Comparison of ENCODE assay signal across 9 mouse cellular contexts in the genomic region with DNA sequence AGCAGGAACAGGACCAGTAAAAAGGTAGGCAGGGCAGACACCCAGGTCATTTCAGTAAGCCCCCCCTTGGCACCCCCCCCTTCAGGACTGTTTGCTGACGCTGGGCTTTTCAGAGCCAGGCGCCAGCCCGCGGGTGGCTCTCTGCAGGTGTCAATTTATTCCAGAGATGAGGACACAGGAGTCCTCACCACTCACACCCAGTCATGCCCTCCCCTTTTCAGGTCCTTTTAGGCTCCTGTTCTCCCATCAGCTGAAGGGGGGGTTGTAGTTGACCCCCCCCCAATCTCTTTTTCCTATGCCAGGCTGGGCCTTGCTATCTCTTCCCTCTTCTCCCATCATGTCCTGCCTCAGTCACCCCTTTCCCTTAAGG. TPM values are rescaled to one million over a fixed set of nuclear protein-coding genes. Genes with fewer than 3 reads are reported as not detected.
DNase-seq lines count a peak whose midpoint lies in the region; ATAC-seq and TF ChIP-seq lines count a peak whose summit lies in the region.
"Had no signal": no experiment of that assay in that cellular context is flagged by ENCODE, and none has a peak within 500 bp of the region (broad histone marks: within the 10 kb centered on the region; RNA-seq: fewer than 3 reads in every experiment).

No protein-coding gene starts in this region.

- H3K27me3 ChIP-seq in lung, embryonic 15.5 days, result peaks cover 20% of the 10 kb centered on the region
- H3K27me3 ChIP-seq in limb, embryonic 14.5 days (ENCODE audit: control insufficient read depth, insufficient read depth, low read length), result peaks cover 5% of the 10 kb centered on the region; the same call in 1 of the 2 replicates

- ATAC-seq in CD4-positive, CD25-positive, alpha-beta regulatory T cell, adult 4 months, result no peak
- no peak for ATAC-seq in lung, embryonic 15.5 days (ENCODE audit: borderline replicate concordance, extremely low read depth, low FRiP score, low TSS enrichment)
- ATAC-seq in limb, embryonic 14.5 days (ENCODE audit: low FRiP score, low read depth), result no peak
- no peak for ATAC-seq in megakaryocyte progenitor cell, adult 5-6 weeks (replicated peaks; ENCODE audit: poor library complexity)

- no peaks in the 10 kb centered on the region for H3K9me3 ChIP-seq in lung, embryonic 15.5 days
- no peaks in the 10 kb centered on the region for H3K9me3 ChIP-seq in limb, embryonic 14.5 days (ENCODE audit: control insufficient read depth, low read length)

- peak overlapping the region; percentile 71 for H3K4me3 ChIP-seq in lung, embryonic 15.5 days
- peak overlapping the region; percentile 73 for H3K4me3 ChIP-seq in limb, embryonic 14.5 days (replicated peaks; ENCODE audit: low read length)

- H3K4me1 ChIP-seq in lung, embryonic 15.5 days, result peaks cover 43% of the 10 kb centered on the region
- peaks cover 37% of the 10 kb centered on the region for H3K4me1 ChIP-seq in limb, embryonic 14.5 days (ENCODE audit: control insufficient read depth, insufficient read depth, low read length)

- peaks cover 13% of the 10 kb centered on the region; the same call in 1 of the 2 replicates for H3K36me3 ChIP-seq in lung, embryonic 15.5 days
- peaks cover 31% of the 10 kb centered on the region for H3K36me3 ChIP-seq in limb, embryonic 14.5 days (ENCODE audit: control insufficient read depth, insufficient read depth, low read length)

- no peak overlapping the region for H3K27ac ChIP-seq in lung, embryonic 15.5 days
- no peak overlapping the region for H3K27ac ChIP-seq in limb, embryonic 14.5 days (replicated peaks; ENCODE audit: low read depth, low read length)

- H3K9ac ChIP-seq in lung, embryonic 15.5 days, result 0 out of 2 replicates have a peak overlapping the region, but pooled peaks have one; percentile 23
- H3K9ac ChIP-seq in limb, embryonic 14.5 days (ENCODE audit: low read depth, low read length, severe bottlenecking), result peak overlapping the region; percentile 71

- peak; percentile 25 for DNase-seq in CD4-positive, CD25-positive, alpha-beta regulatory T cell, adult 2 months (ENCODE audit: low read depth, low spot score)
- DNase-seq in lung, postnatal 4 days, result no peak
- DNase-seq in limb, embryonic 14.5 days (ENCODE audit: low spot score), result no peak
- DNase-seq in ovary, adult 18-20 months (ENCODE audit: low spot score), result no peak
- DNase-seq in layer of hippocampus, postnatal 36 days, result no peak

- H3K4me2 ChIP-seq in lung, embryonic 15.5 days, result peak overlapping the region; percentile 98
- peak overlapping the region; percentile 95 for H3K4me2 ChIP-seq in limb, embryonic 14.5 days (replicated peaks; ENCODE audit: low read depth, low read length, severe bottlenecking)

- no peak for TF ChIP-seq POLR2A in limb, embryonic 14.5 days (IDR thresholded peaks at IDR 0.05; ENCODE audit: borderline replicate concordance, extremely low read depth, insufficient read depth, insufficient read length)

- WGBS in lung, embryonic 15.5 days, result 14% methylated on average over 4 of the region's 4 CpGs
- WGBS in limb, embryonic 14.5 days, result 10% methylated on average over 4 of the region's 4 CpGs

RNA-seq across cellular contexts. Expression of a gene that starts 1.6 kb away (rescaled TPM):
- 1 to 10 TPM; 1.1 to 1.2 TPM for polyA plus RNA-seq in CD4-positive, CD25-positive, alpha-beta regulatory T cell, adult 4 months (2017; shearing (Covaris generic))
- 5.5 and 6.5 TPM in 2 replicates for polyA plus RNA-seq in lung, embryonic 15.5 days (2015; fragmentation: Nextera tagmentation; extraction: Ambion mirVana)
- polyA plus RNA-seq in limb, embryonic 14.5 days (2012; rRNA removed), result 96.0 and 123 TPM in 2 replicates
- 11.1 and 13.4 TPM in 2 replicates for polyA plus RNA-seq in limb, embryonic 14.5 days (2014; fragmentation: Nextera tagmentation; extraction: Ambion mirVana)
- 8.4 and 10.8 TPM in 2 replicates for total RNA-seq in megakaryocyte progenitor cell, adult 5-6 weeks (2015)
- total RNA-seq in megakaryocyte progenitor cell, adult 5-6 weeks (2017), result 3.5 and 6.2 TPM in 2 replicates
- total RNA-seq in layer of hippocampus, postnatal 36 days (2021), result 100 to 1,000 TPM; 192 to 206 TPM
- total RNA-seq: neutrophil, adult 5-6 weeks had no signal

RNA-seq across cellular contexts. Expression of a gene that starts 2.4 kb away (rescaled TPM):
- 100 to 1,000 TPM in 1 of 2 experiments, 10 to 100 TPM in 1; 93.2 to 114 TPM for polyA plus RNA-seq in CD4-positive, CD25-positive, alpha-beta regulatory T cell, adult 4 months (2017; shearing (Covaris generic))
- polyA plus RNA-seq in lung, embryonic 15.5 days (2015; fragmentation: Nextera tagmentation; extraction: Ambion mirVana), result 434 and 473 TPM in 2 replicates
- polyA plus RNA-seq in limb, embryonic 14.5 days (2012; rRNA removed), result 240 and 292 TPM in 2 replicates
- 368 and 382 TPM in 2 replicates for polyA plus RNA-seq in limb, embryonic 14.5 days (2014; fragmentation: Nextera tagmentation; extraction: Ambion mirVana)
- 240 and 307 TPM in 2 replicates for total RNA-seq in megakaryocyte progenitor cell, adult 5-6 weeks (2015)
- 174 and 238 TPM in 2 replicates for total RNA-seq in megakaryocyte progenitor cell, adult 5-6 weeks (2017)
- total RNA-seq in layer of hippocampus, postnatal 36 days (2021), result 100 to 1,000 TPM; 109 to 128 TPM

RNA-seq across cellular contexts. Expression of a gene that starts 10.2 kb away (rescaled TPM):
- polyA plus RNA-seq in CD4-positive, CD25-positive, alpha-beta regulatory T cell, adult 4 months (2017; shearing (Covaris generic)), result 10 to 100 TPM; 22.4 to 33.5 TPM
- polyA plus RNA-seq in lung, embryonic 15.5 days (2015; fragmentation: Nextera tagmentation; extraction: Ambion mirVana), result 110 and 119 TPM in 2 replicates
- polyA plus RNA-seq in limb, embryonic 14.5 days (2012; rRNA removed), result 190 and 214 TPM in 2 replicates
- polyA plus RNA-seq in limb, embryonic 14.5 days (2014; fragmentation: Nextera tagmentation; extraction: Ambion mirVana), result 137 and 140 TPM in 2 replicates
- 60.6 and 62.2 TPM in 2 replicates for total RNA-seq in megakaryocyte progenitor cell, adult 5-6 weeks (2015)
- 29.1 and 32.9 TPM in 2 replicates for total RNA-seq in megakaryocyte progenitor cell, adult 5-6 weeks (2017)
- total RNA-seq in layer of hippocampus, postnatal 36 days (2021), result 10 to 100 TPM; 16.3 to 16.6 TPM

RNA-seq across cellular contexts. Expression of a gene that starts 14.0 kb away (rescaled TPM):
- under 1 TPM in 1 of 2 experiments, not detected in 1; 0.42 TPM for polyA plus RNA-seq in CD4-positive, CD25-positive, alpha-beta regulatory T cell, adult 4 months (2017; shearing (Covaris generic))
- polyA plus RNA-seq in lung, embryonic 15.5 days (2015; fragmentation: Nextera tagmentation; extraction: Ambion mirVana), result not detected in 2 replicates
- 0.65 and 0.79 TPM in 2 replicates for polyA plus RNA-seq in limb, embryonic 14.5 days (2012; rRNA removed)
- 0.18 TPM in 1 of 2 replicates, not detected in the other for polyA plus RNA-seq in limb, embryonic 14.5 days (2014; fragmentation: Nextera tagmentation; extraction: Ambion mirVana)
- not detected in 2 replicates for total RNA-seq in megakaryocyte progenitor cell, adult 5-6 weeks (2015)
- total RNA-seq in megakaryocyte progenitor cell, adult 5-6 weeks (2017), result 0.79 TPM in 1 of 2 replicates, not detected in the other
- under 1 TPM; 0.57 to 0.63 TPM for total RNA-seq in layer of hippocampus, postnatal 36 days (2021)
- total RNA-seq: neutrophil, adult 5-6 weeks had no signal

RNA-seq across cellular contexts. Expression of a gene that starts 17.7 kb away (rescaled TPM):
- polyA plus RNA-seq in CD4-positive, CD25-positive, alpha-beta regulatory T cell, adult 4 months (2017; shearing (Covaris generic)), result not detected
- polyA plus RNA-seq in lung, embryonic 15.5 days (2015; fragmentation: Nextera tagmentation; extraction: Ambion mirVana), result not detected in 2 replicates
- not detected in 2 replicates for polyA plus RNA-seq in limb, embryonic 14.5 days (2012; rRNA removed)
- not detected in 2 replicates for polyA plus RNA-seq in limb, embryonic 14.5 days (2014; fragmentation: Nextera tagmentation; extraction: Ambion mirVana)
- not detected in 2 replicates for total RNA-seq in megakaryocyte progenitor cell, adult 5-6 weeks (2015)
- total RNA-seq in megakaryocyte progenitor cell, adult 5-6 weeks (2017), result not detected in 2 replicates
- total RNA-seq in layer of hippocampus, postnatal 36 days (2021), result not detected
